25 mouse cellular contexts compared by ENCODE assay signal in the genomic region with DNA sequence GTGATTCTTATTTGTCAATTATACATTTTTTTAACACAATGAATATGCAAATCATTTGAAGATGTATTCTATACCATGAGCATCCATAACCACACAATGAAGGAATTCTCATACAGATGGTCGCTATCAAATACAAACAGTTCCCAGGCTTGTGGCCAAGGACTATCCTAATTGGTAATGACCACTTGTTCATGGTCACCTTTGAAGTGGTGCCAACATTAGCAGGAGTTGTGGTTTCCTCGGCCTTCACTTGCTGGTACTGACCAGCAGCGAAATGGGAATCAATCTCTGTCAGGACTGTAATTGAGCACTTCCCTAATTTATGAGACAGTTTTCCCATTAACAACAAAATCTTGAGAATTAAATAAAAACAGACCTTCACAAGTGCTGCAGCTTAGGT.
DNase-seq lines count a peak whose midpoint lies in the region; ATAC-seq and TF ChIP-seq lines count a peak whose summit lies in the region.
"Had no signal": no experiment of that assay in that cellular context is flagged by ENCODE, and none has a peak within 500 bp of the region (broad histone marks: within the 10 kb centered on the region; RNA-seq: fewer than 3 reads in every experiment).

No protein-coding gene starts in this region.

- H3K9ac ChIP-seq in lung, embryonic 14.5 days, result no peak overlapping the region
- H3K9ac ChIP-seq in midbrain, embryonic 14.5 days (replicated peaks; ENCODE audit: low read length), result no peak overlapping the region
- H3K9ac ChIP-seq: heart, embryonic 12.5 days; hindbrain, embryonic 13.5 days; liver, embryonic 15.5 days; lung, embryonic 15.5 days; midbrain, embryonic 13.5 days had no signal

- H3K4me3 ChIP-seq in lung, embryonic 14.5 days (ENCODE audit: low read depth, low read length), result no peak overlapping the region
- no peak overlapping the region for H3K4me3 ChIP-seq in midbrain, embryonic 14.5 days (replicated peaks; ENCODE audit: low read depth, low read length)
- H3K4me3 ChIP-seq: gastrocnemius, adult 2 months; heart, adult 2 months; heart, embryonic 12.5 days; hindbrain, embryonic 13.5 days; liver, embryonic 15.5 days; lung, embryonic 15.5 days; midbrain, embryonic 13.5 days had no signal

- H3K27ac ChIP-seq in lung, embryonic 14.5 days (ENCODE audit: low read depth), result no peak overlapping the region
- H3K27ac ChIP-seq in midbrain, embryonic 14.5 days (replicated peaks; ENCODE audit: low read depth, low read length), result no peak overlapping the region
- H3K27ac ChIP-seq: gastrocnemius, adult 2 months; heart, adult 2 months; hindbrain, embryonic 13.5 days; liver, embryonic 15.5 days; lung, embryonic 15.5 days; midbrain, embryonic 13.5 days had no signal

- no peaks in the 10 kb centered on the region for H3K36me3 ChIP-seq in lung, embryonic 14.5 days (ENCODE audit: insufficient read depth)
- H3K36me3 ChIP-seq in midbrain, embryonic 14.5 days (ENCODE audit: control insufficient read depth, insufficient read depth, low read length), result no peaks in the 10 kb centered on the region
- H3K36me3 ChIP-seq: heart, embryonic 12.5 days; hindbrain, embryonic 13.5 days; liver, embryonic 15.5 days; lung, embryonic 15.5 days; midbrain, embryonic 13.5 days had no signal

- H3K27me3 ChIP-seq in lung, embryonic 14.5 days (ENCODE audit: insufficient read depth, low read length), result no peaks in the 10 kb centered on the region
- no peaks in the 10 kb centered on the region for H3K27me3 ChIP-seq in midbrain, embryonic 14.5 days (ENCODE audit: control insufficient read depth, insufficient read depth, low read length)
- H3K27me3 ChIP-seq: heart, embryonic 12.5 days; hindbrain, embryonic 13.5 days; liver, embryonic 15.5 days; lung, embryonic 15.5 days; midbrain, embryonic 13.5 days had no signal

- no peaks in the 10 kb centered on the region; the same call in 1 of the 2 replicates for H3K9me3 ChIP-seq in lung, embryonic 14.5 days (ENCODE audit: low read depth, low read length)
- no peaks in the 10 kb centered on the region for H3K9me3 ChIP-seq in midbrain, embryonic 14.5 days (ENCODE audit: control insufficient read depth, low read length)
- H3K9me3 ChIP-seq: heart, embryonic 12.5 days; hindbrain, embryonic 13.5 days; liver, embryonic 15.5 days; lung, embryonic 15.5 days; midbrain, embryonic 13.5 days had no signal

- WGBS in lung, embryonic 14.5 days, result 45% methylated on average over 3 of the region's 3 CpGs
- WGBS in midbrain, embryonic 14.5 days, result 91% methylated on average over 3 of the region's 3 CpGs

- DNase-seq in embryo, embryonic 10 days (ENCODE audit: low spot score), result peak; percentile 3
- no peak for DNase-seq in embryo, embryonic 9.5 days (ENCODE audit: extremely low spot score)
- peak; percentile 63 for DNase-seq in lung, embryonic 14.5 days
- no peak for DNase-seq in lung, postnatal 36 days
- DNase-seq in adrenal gland, postnatal 36 days, result peak; percentile 3 to 33
- peak; percentile 31 for DNase-seq in mesoderm, embryonic 11.5 days (ENCODE audit: low read depth, low spot score)
- DNase-seq in thymus, adult 18-20 months, result no peak
- DNase-seq in midbrain, embryonic 14.5 days, result no peak
- DNase-seq: cerebellum, adult 9-10 months; cerebellum, postnatal 36 days; gastrocnemius, adult 2 months; gastrocnemius, postnatal 36 days; heart, adult 2 months; heart, postnatal 4 days; kidney, adult 11 months; kidney, postnatal 25 days; right cerebral cortex, adult 18-20 months; spleen, adult 18-20 months; thymus, postnatal 25 days had no signal

- H3K4me1 ChIP-seq in lung, embryonic 14.5 days (ENCODE audit: insufficient read depth), result no peaks in the 10 kb centered on the region
- no peaks in the 10 kb centered on the region for H3K4me1 ChIP-seq in midbrain, embryonic 14.5 days (ENCODE audit: control insufficient read depth, insufficient read depth, low read length)
- H3K4me1 ChIP-seq: heart, embryonic 12.5 days; hindbrain, embryonic 13.5 days; liver, embryonic 15.5 days; lung, embryonic 15.5 days; midbrain, embryonic 13.5 days had no signal

- peak; percentile 49 for ATAC-seq in lung, embryonic 14.5 days (ENCODE audit: insufficient read depth)
- no peak for ATAC-seq in midbrain, embryonic 14.5 days (ENCODE audit: low FRiP score, low TSS enrichment)
- ATAC-seq: forebrain, embryonic 14.5 days; midbrain, embryonic 13.5 days had no signal

- no peak overlapping the region for H3K4me2 ChIP-seq in lung, embryonic 14.5 days
- no peak overlapping the region for H3K4me2 ChIP-seq in midbrain, embryonic 14.5 days (ENCODE audit: low read length)
- H3K4me2 ChIP-seq: heart, embryonic 12.5 days; hindbrain, embryonic 13.5 days; liver, embryonic 15.5 days; lung, embryonic 15.5 days; midbrain, embryonic 13.5 days had no signal

- TF ChIP-seq CTCF in lung, embryonic 14.5 days (IDR thresholded peaks at IDR 0.05; ENCODE audit: low read depth), result no peak

Comparison
In these comparisons a context has a peak if more than half of its experiments do, and no peak if none do; other contexts are left out.
1. DNase-seq: peak in embryo, embryonic 10 days (single experiment), lung, embryonic 14.5 days (single experiment), adrenal gland, postnatal 36 days (2 of 2) and mesoderm, embryonic 11.5 days (single experiment); none in embryo, embryonic 9.5 days (single experiment), lung, postnatal 36 days (single experiment), thymus, adult 18-20 months (0 of 2) and midbrain, embryonic 14.5 days (single experiment).